Mouse (Mus musculus): ENCODE results near the gene Csn1s2b.
"Not testable (repeated sequence)": the region's sequence is repeated elsewhere in the genome, so short reads cannot be mapped to it uniquely, and the experiment has no call there.

Gene Csn1s2b

GRCm38 (mm10) chr5:87807782-87808181, at the start of gene Csn1s2b:
Csn1s2b (plus strand) TSS chr5:87808082.
- no peak for DNase-seq (ENCODE audit: low spot score in 2 of 2)

GRCm38 (mm10) chr5:87764546-87764945, 43.3 kb upstream of the Csn1s2b start:
- no peak for DNase-seq (ENCODE audit: low spot score in 2 of 2)

DNA sequence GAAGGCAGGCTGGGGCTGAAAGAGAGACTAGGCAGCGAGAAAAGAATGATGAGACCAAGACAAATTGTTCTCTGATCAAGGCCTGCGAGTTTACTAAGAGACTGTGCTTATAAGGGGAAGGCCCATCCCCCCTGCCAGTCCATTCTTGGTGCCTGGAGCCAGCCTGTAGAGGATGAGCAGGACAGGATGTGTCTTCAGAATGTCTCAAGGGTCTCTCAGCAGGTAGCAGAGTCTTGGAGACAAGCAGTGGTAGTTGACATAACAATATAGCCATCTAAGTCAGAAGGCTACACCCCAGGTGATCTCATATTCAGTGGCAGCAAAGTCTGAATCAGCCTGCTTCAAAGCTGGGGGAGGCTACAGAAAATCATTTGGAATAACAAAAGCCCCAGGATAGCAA, 35.7 kb upstream of the Csn1s2b start:
- not testable (repeated sequence) for DNase-seq (ENCODE audit: low spot score in 2 of 2)

GRCm38 (mm10) chr5:87774267-87774666, 33.6 kb upstream of the Csn1s2b start, which contains the start of gene Csn1s2a:
Csn1s2a (plus strand) TSS chr5:87774567.
- no peak for DNase-seq (ENCODE audit: low spot score in 2 of 2)

- DNase-seq (ENCODE audit: low spot score in 2 of 2), result no peak
These were observed 25.2 kb upstream of the Csn1s2b start for GRCm38 (mm10) chr5:87782731-87783130.

DNA sequence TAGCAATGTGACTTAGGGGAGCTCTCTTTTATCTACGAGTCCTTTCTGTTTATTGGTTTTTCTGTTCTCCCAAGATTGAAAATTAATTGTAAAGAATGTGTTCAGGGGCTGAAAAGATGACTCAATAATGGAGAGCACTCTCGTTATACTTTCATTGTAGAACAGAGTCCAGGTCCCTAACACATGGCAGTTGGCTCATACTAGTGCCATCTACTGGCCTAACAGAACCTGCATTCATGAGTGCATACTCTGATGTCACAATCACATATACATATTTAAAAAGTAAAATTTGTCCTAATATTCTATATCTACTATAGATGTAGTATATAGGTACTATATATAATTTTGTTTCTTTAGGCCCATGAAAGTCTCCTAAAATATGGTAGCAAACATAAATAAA, 1.4 kb downstream of the Csn1s2b start:
- no peak for DNase-seq (ENCODE audit: low spot score in 2 of 2)

GRCm38 (mm10) chr5:87825386-87825785, 17.5 kb downstream of the Csn1s2b start, which contains the start of gene Prr27:
Prr27 (plus strand) TSS chr5:87825686.
- DNase-seq (ENCODE audit: low spot score in 2 of 2), result no peak

DNA sequence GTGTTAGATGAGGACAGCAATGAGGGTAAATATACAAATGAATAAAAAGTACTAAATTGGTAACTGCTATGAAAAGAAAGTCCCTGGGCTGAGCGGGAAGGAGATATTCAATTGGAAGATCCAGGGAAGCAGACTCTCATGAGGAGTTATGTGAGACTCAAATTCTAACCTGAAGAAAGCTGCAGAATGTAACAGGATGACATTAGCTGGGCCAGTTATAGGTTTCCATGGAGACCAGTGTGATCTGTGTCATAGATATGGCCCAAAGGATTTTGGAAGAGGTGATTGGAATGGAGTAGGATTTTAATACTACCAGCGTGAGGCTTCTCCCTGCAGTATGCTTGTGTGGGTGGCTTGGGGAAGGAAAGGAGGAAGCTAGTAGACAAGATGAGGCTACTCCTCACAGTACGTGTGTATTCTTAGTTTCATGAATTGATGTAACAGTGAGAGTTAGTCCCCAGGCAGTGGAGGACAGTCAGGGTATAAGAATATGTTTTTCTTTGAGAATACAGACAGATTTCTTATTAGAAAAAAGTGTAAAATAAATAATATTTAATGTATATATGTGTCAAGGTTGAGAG, 47.3 kb downstream of the Csn1s2b start:
- no peak for DNase-seq (ENCODE audit: low spot score in 2 of 2)

DNA sequence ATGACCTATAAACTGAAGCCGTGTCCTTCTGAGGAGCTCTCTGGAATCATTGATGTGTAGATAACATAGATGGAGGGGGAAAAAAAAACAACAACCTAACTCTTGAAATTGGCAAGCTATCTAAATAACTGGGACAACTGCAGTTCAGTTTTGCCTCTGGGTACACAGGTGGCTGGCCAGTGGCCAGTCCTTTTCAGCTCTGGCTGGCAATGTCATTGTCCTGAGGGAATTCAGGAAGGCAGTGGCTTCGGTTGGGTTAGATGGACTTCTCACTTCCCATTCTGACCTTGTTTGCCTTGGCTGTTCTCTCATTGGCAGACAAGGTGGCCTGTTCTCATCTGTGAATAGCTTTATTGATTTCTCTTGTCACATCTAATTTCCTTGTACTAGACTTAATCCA, 62.2 kb downstream of the Csn1s2b start:
- DNase-seq (ENCODE audit: low spot score in 2 of 2), result no peak

GRCm38 (mm10) chr5:87871423-87871822, 63.5 kb downstream of the Csn1s2b start:
- DNase-seq (ENCODE audit: low spot score in 2 of 2), result no peak

Measured in frontal cortex, postnatal 14 days (tissue).